Mouse (Mus musculus) stomach, embryonic 15.5 days (tissue): ENCODE results near the gene Mapkap1. TPM values are rescaled to one million over a fixed set of nuclear protein-coding genes. Genes with fewer than 3 reads are reported as not detected.

Source experiments
- ATAC-seq: fragments of 200-750 bp; cut with Nextera tagmentation; 2 replicates; pipeline ENCODE4 v1.8.0; 2017; ENCODE audit warnings: low read depth, moderate number of reproducible peaks, moderate TSS enrichment; ENCODE audit not compliant: insufficient read depth, low FRiP score
- H3K27ac ChIP-seq: fragments of 300-500 bp; sonication (generic); 2 replicates; pipeline ENCODE4 v1.5.1; 2015; ENCODE audit warnings: mild to moderate bottlenecking, inconsistent platforms
- H3K27me3 ChIP-seq: fragments of 300-500 bp; sonication (generic); replicated peaks from 2 replicates; pipeline ENCODE4 v1.6.1; 2015; ENCODE audit warnings: inconsistent platforms
- H3K36me3 ChIP-seq: fragments of 300-500 bp; sonication (generic); 2 replicates; pipeline ENCODE4 v1.6.1; 2015; ENCODE audit warnings: inconsistent platforms
- H3K4me1 ChIP-seq: fragments of 300-500 bp; sonication (generic); 2 replicates; pipeline ENCODE4 v1.6.1; 2015; ENCODE audit warnings: inconsistent platforms
- H3K4me2 ChIP-seq: fragments of 300-500 bp; sonication (generic); 2 replicates; pipeline ENCODE4 v1.6.1; 2015; ENCODE audit warnings: mild to moderate bottlenecking, inconsistent platforms
- H3K4me3 ChIP-seq: fragments of 300-500 bp; sonication (generic); replicated peaks from 2 replicates; pipeline ENCODE4 v1.5.1; 2015; ENCODE audit warnings: inconsistent platforms
- H3K9ac ChIP-seq: fragments of 300-500 bp; sonication (generic); 2 replicates; pipeline ENCODE4 v1.6.1; 2015; ENCODE audit warnings: inconsistent platforms
- H3K9me3 ChIP-seq: fragments of 300-500 bp; sonication (generic); 2 replicates; pipeline ENCODE4 v1.6.1; 2016; ENCODE audit warnings: inconsistent platforms
- WGBS: fragments of 180-500 bp; shearing (Covaris S2); methylation state at CpG from one replicate; pipeline ENCODE4 v1.1.7; 2015; 5-methylcytosine and 5-hydroxymethylcytosine counted together
- polyA plus RNA-seq: library from polyadenylated mRNA; unstranded; fragments of >200 nt; fragmentation: Nextera tagmentation; extraction: Ambion mirVana; gene quantifications from 2 replicates; pipeline ENCODE4 v1.2.1, GENCODE M21; 2015

Mapkap1 gene
- polyA plus RNA-seq, 1 experiment from 2014 or later: 89.9 TPM

- Histone ChIP-seq H3K27me3 (no peaks in the 10 kb centered on the region), H3K4me2 (no peak overlapping the region), H3K9ac (no peak overlapping the region), H3K9me3 (no peaks in the 10 kb centered on the region), H3K4me1 (peaks cover 3% of the 10 kb centered on the region; the same call in 1 of the 2 replicates), H3K27ac (peak overlapping the region; percentile 65), H3K4me3 (no peak overlapping the region), H3K36me3 (no peaks in the 10 kb centered on the region)
- ATAC-seq: no peak
Measured at GRCm38 (mm10) chr2:34563865-34564264, 157.3 kb downstream of the Mapkap1 start.

- no peak overlapping the region for H3K9ac ChIP-seq
- no peaks in the 10 kb centered on the region for H3K27me3 ChIP-seq
- 68% methylated on average over 4 of the region's 4 CpGs for WGBS
- H3K27ac ChIP-seq: no peak overlapping the region
- ATAC-seq: no peak
- no peaks in the 10 kb centered on the region for H3K9me3 ChIP-seq
- no peak overlapping the region for H3K4me3 ChIP-seq
- H3K4me1 ChIP-seq: peaks cover 13% of the 10 kb centered on the region; the same call in 1 of the 2 replicates
- H3K36me3 ChIP-seq: no peaks in the 10 kb centered on the region
- no peak overlapping the region for H3K4me2 ChIP-seq
Measured at GRCm38 (mm10) chr2:34566146-34566545, 159.6 kb downstream of the Mapkap1 start.

- H3K27me3 ChIP-seq: no peaks in the 10 kb centered on the region
- 59% methylated on average over 1 of the region's 1 CpGs for WGBS
- H3K27ac ChIP-seq: no peak overlapping the region
- peaks cover 13% of the 10 kb centered on the region; the same call in 1 of the 2 replicates for H3K4me1 ChIP-seq
- H3K9me3 ChIP-seq: no peaks in the 10 kb centered on the region
- no peak for ATAC-seq
- H3K4me2 ChIP-seq: no peak overlapping the region
- H3K4me3 ChIP-seq: no peak overlapping the region
- no peak overlapping the region for H3K9ac ChIP-seq
- H3K36me3 ChIP-seq: no peaks in the 10 kb centered on the region
Measured at GRCm38 (mm10) chr2:34566601-34567000, 160.0 kb downstream of the Mapkap1 start.

- Histone ChIP-seq H3K9me3 (no peaks in the 10 kb centered on the region), H3K4me3 (no peak overlapping the region), H3K4me1 (peaks cover 13% of the 10 kb centered on the region; the same call in 1 of the 2 replicates), H3K36me3 (no peaks in the 10 kb centered on the region), H3K27ac (no peak overlapping the region), H3K4me2 (no peak overlapping the region), H3K9ac (no peak overlapping the region), H3K27me3 (no peaks in the 10 kb centered on the region)
- ATAC-seq: no peak
- 73% methylated on average over 5 of the region's 5 CpGs for WGBS
Measured at GRCm38 (mm10) chr2:34569131-34569530, 162.6 kb downstream of the Mapkap1 start.

GRCm38 (mm10) chr2:34570378-34570777 lies 163.8 kb downstream of the Mapkap1 start:
- Histone ChIP-seq H3K27me3 (no peaks in the 10 kb centered on the region), H3K9ac (no peak overlapping the region), H3K9me3 (no peaks in the 10 kb centered on the region), H3K4me3 (no peak overlapping the region), H3K4me1 (peaks cover 16% of the 10 kb centered on the region; the same call in 1 of the 2 replicates), H3K4me2 (no peak overlapping the region), H3K27ac (no peak overlapping the region), H3K36me3 (no peaks in the 10 kb centered on the region)
- no peak for ATAC-seq
- 41% methylated on average over 6 of the region's 6 CpGs for WGBS

GRCm38 (mm10) chr2:34571096-34571495 lies 164.5 kb downstream of the Mapkap1 start:
- WGBS: 61% methylated on average over 1 of the region's 1 CpGs
- Histone ChIP-seq H3K4me1 (peaks cover 14% of the 10 kb centered on the region; the same call in 1 of the 2 replicates), H3K9ac (no peak overlapping the region), H3K4me2 (no peak overlapping the region), H3K27ac (no peak overlapping the region), H3K9me3 (no peaks in the 10 kb centered on the region), H3K36me3 (no peaks in the 10 kb centered on the region), H3K4me3 (no peak overlapping the region), H3K27me3 (no peaks in the 10 kb centered on the region)
- ATAC-seq: no peak

- no peak overlapping the region for H3K27ac ChIP-seq
- no peaks in the 10 kb centered on the region for H3K27me3 ChIP-seq
- peaks cover 12% of the 10 kb centered on the region; the same call in 1 of the 2 replicates for H3K4me1 ChIP-seq
- no peak overlapping the region for H3K4me3 ChIP-seq
- no peak for ATAC-seq
- no peaks in the 10 kb centered on the region for H3K36me3 ChIP-seq
- H3K9me3 ChIP-seq: no peaks in the 10 kb centered on the region
- WGBS: 39% methylated on average over 4 of the region's 4 CpGs
- H3K4me2 ChIP-seq: no peak overlapping the region
- H3K9ac ChIP-seq: no peak overlapping the region
Measured at GRCm38 (mm10) chr2:34573073-34573472, 166.5 kb downstream of the Mapkap1 start.

GRCm38 (mm10) chr2:34588546-34588945 lies 182.0 kb downstream of the Mapkap1 start:
- Histone ChIP-seq H3K4me3 (no peak overlapping the region), H3K27me3 (no peaks in the 10 kb centered on the region), H3K9ac (no peak overlapping the region), H3K9me3 (no peaks in the 10 kb centered on the region), H3K27ac (no peak overlapping the region), H3K4me2 (no peak overlapping the region), H3K4me1 (peaks cover 9% of the 10 kb centered on the region; the same call in 1 of the 2 replicates), H3K36me3 (peaks cover 9% of the 10 kb centered on the region)
- WGBS: 84% methylated on average over 8 of the region's 8 CpGs
- ATAC-seq: no peak

- Histone ChIP-seq H3K9me3 (no peaks in the 10 kb centered on the region), H3K4me1 (peaks cover 9% of the 10 kb centered on the region; the same call in 1 of the 2 replicates), H3K4me2 (0 out of 2 replicates have a peak overlapping the region, but pooled peaks have one; percentile 3), H3K36me3 (0 out of 2 replicates have a peak, but pooled peaks cover 3% of the 10 kb centered on the region), H3K9ac (no peak overlapping the region), H3K27ac (peak overlapping the region; percentile 83), H3K4me3 (no peak overlapping the region), H3K27me3 (no peaks in the 10 kb centered on the region)
- WGBS: 36% methylated on average over 16 of the region's 16 CpGs
- no peak for ATAC-seq
Measured at GRCm38 (mm10) chr2:34591721-34592360, 185.3 kb downstream of the Mapkap1 start.

GRCm38 (mm10) chr2:34592361-34592960 lies 185.9 kb downstream of the Mapkap1 start:
- peak; percentile 72; the same call in 1 of the 2 replicates for ATAC-seq
- WGBS: 32% methylated on average over 8 of the region's 8 CpGs

GRCm38 (mm10) chr2:34594001-34594400 lies 187.4 kb downstream of the Mapkap1 start:
- no peak overlapping the region for H3K27ac ChIP-seq
- H3K36me3 ChIP-seq: no peaks in the 10 kb centered on the region
- ATAC-seq: no peak
- no peak overlapping the region for H3K9ac ChIP-seq
- H3K4me3 ChIP-seq: no peak overlapping the region
- WGBS: 87% methylated on average over 5 of the region's 5 CpGs
- H3K4me1 ChIP-seq: peaks cover 9% of the 10 kb centered on the region; the same call in 1 of the 2 replicates
- no peaks in the 10 kb centered on the region for H3K9me3 ChIP-seq
- H3K4me2 ChIP-seq: no peak overlapping the region
- no peaks in the 10 kb centered on the region for H3K27me3 ChIP-seq

More at GRCm38 (mm10) chr2:34592361-34592960, 185.9 kb downstream of the Mapkap1 start:
- Histone ChIP-seq H3K4me1 (peaks cover 9% of the 10 kb centered on the region; the same call in 1 of the 2 replicates), H3K27ac (peak overlapping the region; percentile 83), H3K27me3 (no peaks in the 10 kb centered on the region), H3K9ac (no peak overlapping the region), H3K4me3 (no peak overlapping the region), H3K4me2 (no peak overlapping the region), H3K36me3 (no peaks in the 10 kb centered on the region), H3K9me3 (no peaks in the 10 kb centered on the region)

- Histone ChIP-seq H3K9ac (no peak overlapping the region), H3K9me3 (no peaks in the 10 kb centered on the region), H3K36me3 (no peaks in the 10 kb centered on the region), H3K4me1 (peaks cover 6% of the 10 kb centered on the region; the same call in 1 of the 2 replicates), H3K27ac (no peak overlapping the region), H3K4me3 (no peak overlapping the region), H3K4me2 (no peak overlapping the region), H3K27me3 (no peaks in the 10 kb centered on the region)
- no peak for ATAC-seq
- 69% methylated on average over 5 of the region's 5 CpGs for WGBS
Measured at GRCm38 (mm10) chr2:34599606-34600255, 193.2 kb downstream of the Mapkap1 start.
